Comparison of ENCODE assay signal across 8 mouse cellular contexts in genomic region chr12:33175621-33176554, GRCm38 (mm10). TPM values are rescaled to one million over a fixed set of nuclear protein-coding genes. Genes with fewer than 3 reads are reported as not detected.
DNase-seq lines count a peak whose midpoint lies in the region; ATAC-seq lines count a peak whose summit lies in the region.

No protein-coding gene starts in this region.

- H3K4me2 ChIP-seq in stomach, embryonic 16.5 days (ENCODE audit: low read depth, low read length), result peak overlapping the region; percentile 62

- peak; percentile 76; the same call in 1 of the 2 replicates for ATAC-seq in stomach, embryonic 16.5 days (ENCODE audit: insufficient read depth, low FRiP score)

- H3K4me1 ChIP-seq in forebrain, embryonic 10.5 days, result peaks cover 33% of the 10 kb centered on the region
- peaks cover 46% of the 10 kb centered on the region for H3K4me1 ChIP-seq in megakaryocyte, embryonic 14.5 days
- H3K4me1 ChIP-seq in stomach, embryonic 16.5 days (ENCODE audit: control insufficient read depth, insufficient read depth, low read length), result peaks cover 18% of the 10 kb centered on the region

- no peaks in the 10 kb centered on the region for H3K36me3 ChIP-seq in forebrain, embryonic 10.5 days (replicated peaks)
- peaks cover 32% of the 10 kb centered on the region for H3K36me3 ChIP-seq in megakaryocyte, embryonic 14.5 days (replicated peaks; ENCODE audit: low read length)
- H3K36me3 ChIP-seq in stomach, embryonic 16.5 days (ENCODE audit: control insufficient read depth, insufficient read depth, low read length), result no peaks in the 10 kb centered on the region

- peaks cover 19% of the 10 kb centered on the region for H3K27me3 ChIP-seq in forebrain, embryonic 10.5 days (ENCODE audit: poor library complexity, severe bottlenecking)
- peaks cover 2% of the 10 kb centered on the region for H3K27me3 ChIP-seq in megakaryocyte, embryonic 14.5 days (replicated peaks)
- H3K27me3 ChIP-seq in stomach, embryonic 16.5 days (ENCODE audit: control insufficient read depth, insufficient read depth, low read length), result no peaks in the 10 kb centered on the region

- H3K27ac ChIP-seq in forebrain, embryonic 10.5 days, result no peak overlapping the region
- no peak overlapping the region for H3K27ac ChIP-seq in stomach, embryonic 16.5 days (ENCODE audit: low read length)

- peak overlapping the region; percentile 2; the same call in 1 of the 2 replicates for H3K9ac ChIP-seq in stomach, embryonic 16.5 days (ENCODE audit: low read length)

- intact Hi-C loops in heart, postnatal 14 days (cut with DNase I), result no loop called here

- peak overlapping the region; percentile 36 for H3K4me3 ChIP-seq in forebrain, embryonic 10.5 days
- H3K4me3 ChIP-seq in megakaryocyte, embryonic 14.5 days (replicated peaks), result peak overlapping the region; percentile 85
- peak overlapping the region; percentile 28 for H3K4me3 ChIP-seq in stomach, embryonic 16.5 days (replicated peaks; ENCODE audit: low read length)

- no peaks in the 10 kb centered on the region for H3K9me3 ChIP-seq in forebrain, embryonic 10.5 days
- H3K9me3 ChIP-seq in megakaryocyte, embryonic 14.5 days, result no peaks in the 10 kb centered on the region
- H3K9me3 ChIP-seq in stomach, embryonic 16.5 days (replicated peaks; ENCODE audit: control insufficient read depth, low read length), result no peaks in the 10 kb centered on the region

- WGBS in forebrain, embryonic 10.5 days, result 10% methylated on average over 25 of the region's 25 CpGs
- WGBS in stomach, embryonic 16.5 days, result 13% methylated on average over 25 of the region's 25 CpGs

- DNase-seq in urinary bladder, postnatal 14 days (ENCODE audit: low spot score), result peak; percentile 61
- DNase-seq in urinary bladder, postnatal 10 days (ENCODE audit: low spot score), result no peak
- DNase-seq in forebrain, embryonic 10.5 days (ENCODE audit: extremely low spot score, low spot score), result peak; percentile 30
- peak; percentile 56 to 57 for DNase-seq in heart, postnatal 14 days
- peak; percentile 68 to 79 for DNase-seq in kidney, postnatal 36 days
- no peak for DNase-seq in right cerebral cortex, postnatal 4 days

RNA-seq across cellular contexts. Expression of gene Atxn7l1, which starts 28.4 kb away (rescaled TPM):
- polyA plus RNA-seq in forebrain, embryonic 10.5 days (2016; fragmentation: Nextera tagmentation; extraction: Ambion mirVana), result 10.4 and 11.0 TPM in 2 replicates
- 10 to 100 TPM; 17.1 to 18.6 TPM for total RNA-seq in heart, postnatal 14 days (2021)
- polyA plus RNA-seq in megakaryocyte, embryonic 14.5 days (2012; ENCODE audit: insufficient read depth, low replicate concordance), result 22.5 and 39.3 TPM in 2 replicates
- polyA plus RNA-seq in stomach, embryonic 16.5 days (2015; fragmentation: Nextera tagmentation; extraction: Ambion mirVana), result 12.4 and 13.3 TPM in 2 replicates

Comparison
In these comparisons a context has a peak if more than half of its experiments do, and no peak if none do; other contexts are left out.
1. DNase-seq: peak in urinary bladder, postnatal 14 days (single experiment), forebrain, embryonic 10.5 days (single experiment), heart, postnatal 14 days (2 of 2) and kidney, postnatal 36 days (2 of 2); none in urinary bladder, postnatal 10 days (single experiment) and right cerebral cortex, postnatal 4 days (single experiment).
2. H3K4me3 ChIP-seq: peak in every context shown above with its lines; median percentile 85 in megakaryocyte, embryonic 14.5 days; 36 in forebrain, embryonic 10.5 days; 28 in stomach, embryonic 16.5 days.